Mouse (Mus musculus) heart, postnatal 25 days (tissue): ENCODE measurements around the gene Dnase1. TPM values are rescaled to one million over a fixed set of nuclear protein-coding genes. Genes with fewer than 3 reads are reported as not detected.
"Not testable (repeated sequence)": the region's sequence is repeated elsewhere in the genome, so short reads cannot be mapped to it uniquely, and the experiment has no call there.

Experiments used
- DNase-seq: peaks from one replicate; pipeline ENCODE4 v3.0.0; 2022; ENCODE audit warnings: low spot score
- intact Hi-C: fragments of 180-260 bp; cut with DNase I; formaldehyde crosslinking; loops from one replicate; pipeline ENCODE4 v1.15.1; 2025
- total RNA-seq, 2 experiments: library from RNA; stranded (reverse); gene quantifications; 2 replicates each; pipeline ENCODE4 v1.2.3; 2021

Gene Dnase1
- not detected for total RNA-seq

DNA sequence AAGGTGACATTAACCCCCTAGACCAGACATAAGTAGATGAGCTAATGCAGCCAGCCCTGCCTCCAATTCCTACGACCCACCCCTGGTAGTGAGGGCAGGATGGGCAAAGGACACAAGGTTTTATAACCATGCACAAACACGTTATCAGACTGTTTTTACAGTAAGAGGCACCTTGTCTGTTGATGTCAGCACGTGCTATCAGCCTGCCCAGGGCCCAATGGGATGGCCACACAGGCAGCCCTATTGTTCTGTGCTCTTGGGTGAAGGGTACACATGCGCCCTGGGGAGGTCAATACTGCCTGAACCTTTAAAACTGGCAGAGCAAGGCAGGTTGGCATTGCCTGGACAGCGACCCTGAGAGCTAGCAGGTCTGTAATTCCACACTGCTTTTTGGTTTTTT is at the start of gene Dnase1:
Dnase1 (plus strand) TSS at position 136 of the 400 bp plus-strand sequence.
- intact Hi-C loops = no loop called here
- DNase-seq = no peak

DNA sequence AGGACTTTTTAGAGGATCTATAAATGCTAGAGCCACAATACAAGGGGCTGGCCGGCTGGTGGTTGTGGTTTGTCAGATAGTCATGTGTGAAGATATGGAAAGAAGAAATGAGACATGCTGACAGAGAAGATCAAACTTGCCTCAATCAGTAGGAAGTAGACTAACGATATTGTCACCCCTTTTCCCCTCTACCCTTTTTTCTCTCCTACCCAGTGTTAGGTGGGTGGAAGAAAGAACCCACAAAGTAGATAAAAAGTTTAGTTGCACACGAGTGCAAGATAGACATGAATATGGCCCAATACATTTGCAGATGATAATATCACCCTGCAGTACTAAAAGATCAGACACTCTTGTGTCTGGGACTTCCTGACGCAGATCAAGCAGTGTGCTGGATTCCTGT is 48.3 kb upstream of the Dnase1 start:
- no peak for DNase-seq
- intact Hi-C loops = no loop called here

DNA sequence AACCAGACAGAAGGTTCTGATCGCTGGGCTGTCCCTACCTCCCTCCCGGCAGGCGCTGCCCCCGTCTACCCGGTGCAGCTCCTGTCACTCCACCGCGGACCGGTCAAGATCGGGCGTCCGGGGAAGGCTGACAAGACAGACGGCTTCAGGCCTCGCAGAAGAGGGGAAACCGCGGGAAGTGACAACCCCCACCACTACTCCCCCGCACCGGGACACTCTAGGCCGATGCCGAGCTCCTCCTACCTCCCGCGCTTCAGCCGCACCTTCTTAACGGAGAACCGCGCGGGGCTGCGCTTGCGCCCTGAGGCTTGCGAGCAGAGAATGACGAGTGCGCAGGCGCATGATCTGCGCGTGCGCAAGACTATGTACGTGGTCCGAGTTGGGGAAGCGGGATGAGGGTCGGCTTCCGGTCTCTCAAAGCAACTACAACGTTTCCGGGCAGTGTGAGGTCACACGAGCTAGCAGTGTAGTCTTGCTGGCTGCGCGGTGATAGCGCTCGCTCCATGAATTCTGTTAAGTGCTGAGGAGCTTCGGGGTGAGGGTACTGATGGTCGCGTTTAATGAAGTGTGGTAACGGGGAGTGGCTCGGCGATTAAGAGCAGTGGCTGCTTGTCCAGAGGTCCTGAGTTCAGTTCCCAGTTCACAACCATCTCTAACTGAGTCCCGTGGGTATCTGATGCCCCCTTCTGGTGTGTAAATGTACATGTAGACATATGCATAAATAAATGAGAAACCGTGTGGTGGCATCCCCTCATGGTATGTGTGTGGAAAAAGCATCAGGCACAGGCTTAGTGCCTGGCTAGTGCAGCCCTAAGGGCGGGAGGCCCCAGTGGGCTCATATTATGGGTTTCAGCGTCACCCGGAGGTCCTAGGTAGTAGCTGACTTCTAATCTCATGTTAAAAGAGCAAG is 33.0 kb upstream of the Dnase1 start, which contains the start of gene Slx4:
Slx4 (minus strand) TSS at position 282 of the 910 bp plus-strand sequence.
- intact Hi-C loops = loop anchor here (5.0 kb wide), 2 partner anchors 96 to 156 kb away; partner anchors contain the start of genes 1700037C18Rik, Cluap1 and Zfp174
- peak; percentile 91 for DNase-seq

DNA sequence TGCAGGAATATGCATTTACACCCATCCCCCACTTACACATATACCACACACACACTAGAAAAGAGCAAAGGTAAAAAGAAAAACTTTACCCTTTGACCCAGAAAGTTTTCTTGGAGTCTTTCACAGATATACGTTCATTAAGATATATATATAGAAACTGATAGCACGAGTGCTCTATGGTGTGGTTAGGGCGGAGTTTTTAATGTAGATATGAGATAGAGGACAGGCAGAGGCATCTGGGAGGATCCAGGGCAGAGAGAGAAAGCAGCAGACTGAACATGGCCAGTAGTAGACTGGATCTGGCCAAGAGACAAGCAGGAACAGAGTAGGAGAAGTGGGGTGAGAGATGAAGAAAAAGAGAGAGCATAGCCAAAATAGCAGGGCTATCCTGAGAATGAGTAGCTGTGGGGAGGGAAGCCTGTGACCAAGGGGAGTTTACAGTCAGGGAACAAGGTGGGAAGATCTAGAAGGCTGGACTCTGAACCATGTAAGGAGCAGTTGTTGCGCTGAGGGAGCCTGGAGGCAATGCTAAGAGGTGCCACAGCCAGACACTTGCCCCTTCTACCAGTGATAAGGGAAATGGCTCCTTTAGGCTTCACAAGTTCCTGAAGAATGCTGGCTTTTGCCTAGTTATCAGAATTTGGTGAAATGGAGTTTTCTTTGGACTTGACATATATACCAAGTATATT is 23.7 kb upstream of the Dnase1 start:
- DNase-seq = no peak
- intact Hi-C loops = no loop called here

DNA sequence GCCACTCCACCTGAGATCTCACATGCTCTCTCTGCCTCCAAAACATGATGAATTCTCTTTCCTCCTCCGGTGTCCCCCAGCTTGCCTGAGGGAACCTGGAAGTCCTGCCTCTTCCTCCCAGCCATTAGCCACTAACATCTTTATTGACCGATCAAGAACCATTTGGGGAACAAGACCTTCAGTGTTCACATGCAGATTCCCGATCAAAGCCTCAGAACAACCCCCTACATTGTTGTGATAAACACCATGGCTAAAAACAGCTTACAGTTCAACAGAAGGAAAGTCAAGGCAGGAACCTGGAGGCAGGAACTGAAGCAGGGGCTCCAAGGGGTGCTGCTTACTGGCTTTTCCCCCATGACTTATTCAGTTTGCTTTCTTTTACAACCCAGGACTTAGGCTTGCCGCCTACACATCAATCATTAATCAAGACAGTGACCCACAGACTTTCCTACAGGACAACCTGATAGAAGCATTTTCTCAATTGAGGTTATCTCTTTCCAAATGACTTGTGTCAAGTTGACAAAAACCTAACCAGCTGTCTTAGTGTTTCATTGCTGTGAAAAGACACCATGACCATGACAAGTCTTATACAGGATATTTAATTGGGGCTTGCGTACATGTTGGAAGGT is 22.6 kb upstream of the Dnase1 start:
- no peak for DNase-seq
- intact Hi-C loops = no loop called here

DNA sequence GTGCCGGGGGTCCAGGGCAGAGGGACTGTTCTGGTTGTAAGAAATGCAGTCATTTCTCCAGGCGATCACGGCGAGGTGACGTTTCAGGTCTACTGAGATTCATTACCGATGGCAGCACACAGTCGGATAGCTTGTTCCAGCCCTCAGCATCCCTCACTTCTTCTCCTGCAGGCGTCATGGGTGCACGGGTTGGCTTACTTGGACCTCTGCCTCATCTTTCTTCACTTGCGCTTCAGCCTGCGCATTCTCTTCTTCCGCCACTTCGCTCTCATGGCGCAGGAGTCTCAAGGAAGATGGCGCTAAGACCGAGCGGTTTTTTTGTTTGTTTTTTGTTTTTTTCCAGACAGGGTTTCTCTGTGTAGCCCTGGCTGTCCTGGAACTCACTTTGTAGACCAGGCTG is 20.0 kb upstream of the Dnase1 start:
- intact Hi-C loops, DNase-seq: not testable (repeated sequence)

DNA sequence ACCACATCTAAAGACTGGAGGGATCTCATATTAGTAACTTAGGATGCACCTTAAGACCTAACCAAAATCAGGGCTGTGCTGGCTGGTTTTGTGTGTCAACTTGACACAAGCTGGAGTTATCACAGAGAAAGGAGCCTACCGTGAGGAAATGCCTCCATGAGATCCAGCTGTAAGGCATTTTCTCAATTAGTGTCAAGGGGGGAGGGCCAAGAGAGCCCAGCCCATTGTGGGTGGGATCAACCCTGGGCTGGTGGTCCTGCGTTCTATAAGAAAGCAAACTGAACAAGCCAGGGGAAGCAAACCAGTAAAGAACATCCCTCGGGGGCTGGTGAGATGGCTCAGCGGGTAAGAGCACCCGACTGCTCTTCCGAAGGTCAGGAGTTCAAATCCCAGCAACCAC is 19.3 kb upstream of the Dnase1 start:
- intact Hi-C loops, DNase-seq: not testable (repeated sequence)

DNA sequence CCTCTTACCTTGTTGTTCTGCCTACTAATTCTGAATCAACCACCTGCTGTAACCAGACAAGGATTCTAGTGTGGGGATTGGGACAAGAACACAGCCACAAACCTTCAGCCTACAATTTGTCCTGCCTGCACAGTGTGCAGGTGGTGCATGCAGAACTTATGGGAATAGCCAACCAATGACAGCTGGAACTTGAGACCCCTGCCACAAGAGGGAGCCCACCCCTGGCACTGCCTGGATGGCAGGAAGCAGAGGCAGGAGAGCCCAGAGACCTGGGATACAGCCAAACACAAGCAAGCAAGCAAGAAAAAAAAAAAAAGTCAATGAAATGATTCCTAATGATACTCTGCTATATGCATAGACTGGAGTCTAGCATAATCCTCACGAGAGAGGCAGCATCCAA is 15.5 kb upstream of the Dnase1 start:
- intact Hi-C loops = no loop called here
- DNase-seq = no peak

DNA sequence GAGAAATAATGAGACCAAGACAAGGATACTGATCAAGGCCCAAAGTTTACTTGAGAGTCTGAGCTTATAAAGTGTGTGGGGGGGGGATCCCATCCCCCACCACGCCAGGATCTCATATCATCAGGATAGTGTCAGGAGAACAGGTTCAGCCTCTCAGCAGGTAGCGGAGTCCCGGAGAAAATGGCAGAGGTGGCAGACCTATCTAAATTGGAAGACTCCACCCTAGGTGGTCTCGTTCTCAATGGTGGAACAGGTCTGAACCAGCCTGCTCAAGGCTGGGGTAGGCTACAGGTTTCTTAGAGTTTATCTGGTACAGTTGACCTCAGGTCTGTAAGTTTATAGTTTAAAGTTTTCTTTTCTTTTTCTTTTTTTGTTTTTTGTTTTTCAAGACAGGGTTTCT is 14.0 kb upstream of the Dnase1 start:
- intact Hi-C loops = no loop called here
- no peak for DNase-seq

DNA sequence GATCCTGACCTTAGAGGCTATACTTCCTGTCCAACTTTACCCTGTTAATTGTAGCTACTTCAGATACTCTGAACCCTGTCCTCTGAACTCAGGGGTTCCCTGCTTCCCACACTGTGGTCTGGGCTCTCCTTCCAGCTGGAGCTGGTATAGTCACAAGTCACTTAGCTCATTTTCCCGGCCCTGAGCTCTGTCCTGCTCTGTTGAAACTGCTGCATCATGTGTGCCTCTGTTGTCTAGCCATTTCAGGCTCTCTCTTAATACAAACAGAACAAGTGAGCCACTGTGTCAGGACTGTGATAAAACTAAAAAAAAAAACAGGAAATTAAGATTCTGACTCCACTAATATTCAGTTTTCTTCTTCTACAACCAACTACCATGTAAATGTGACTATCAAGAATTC is 10.1 kb upstream of the Dnase1 start:
- intact Hi-C loops = no loop called here
- DNase-seq = no peak

DNA sequence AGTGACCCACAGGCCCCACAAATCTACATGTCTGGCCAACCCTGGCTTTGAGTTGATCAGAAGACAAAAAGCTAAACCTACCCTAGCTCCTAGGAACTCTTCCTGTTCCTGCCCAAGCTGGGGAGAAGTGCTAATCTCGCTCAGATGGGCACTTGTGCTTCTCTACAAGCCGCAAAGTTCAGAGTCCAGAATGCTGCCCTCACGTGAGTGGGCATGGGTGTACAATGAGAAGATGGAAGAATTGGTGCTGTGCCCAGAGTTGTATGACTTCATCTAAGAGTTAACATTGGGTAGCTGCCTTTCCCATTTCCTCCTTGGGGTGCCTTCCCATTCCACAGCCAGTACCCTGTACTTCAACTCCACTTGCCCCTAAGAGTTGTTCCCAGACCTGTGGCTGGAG is 9.5 kb upstream of the Dnase1 start:
- intact Hi-C loops = no loop called here
- no peak for DNase-seq

DNA sequence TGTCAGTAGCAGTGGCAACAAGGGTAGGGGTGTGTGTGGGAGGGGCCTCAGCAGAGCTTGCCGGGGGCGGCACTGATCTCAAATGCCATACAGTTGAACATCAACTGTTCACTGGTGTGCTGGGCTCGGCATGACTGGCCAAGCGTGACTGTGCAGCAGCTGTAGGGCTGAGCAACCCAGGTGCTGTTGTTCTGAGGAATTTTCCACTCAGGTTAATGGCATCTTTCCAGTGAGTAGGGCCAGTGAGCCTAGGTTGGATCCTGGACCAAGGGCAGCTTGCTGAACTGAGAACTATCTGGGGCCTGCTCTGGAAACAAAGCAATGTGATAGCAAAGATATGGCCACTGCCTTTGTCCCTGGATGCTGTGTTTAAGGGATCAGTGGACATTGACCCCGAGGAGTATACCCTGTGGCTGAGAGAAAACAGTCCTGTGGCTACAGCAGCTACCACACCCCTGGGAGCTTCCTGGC is 7.3 kb upstream of the Dnase1 start:
- no peak for DNase-seq
- intact Hi-C loops = no loop called here

DNA sequence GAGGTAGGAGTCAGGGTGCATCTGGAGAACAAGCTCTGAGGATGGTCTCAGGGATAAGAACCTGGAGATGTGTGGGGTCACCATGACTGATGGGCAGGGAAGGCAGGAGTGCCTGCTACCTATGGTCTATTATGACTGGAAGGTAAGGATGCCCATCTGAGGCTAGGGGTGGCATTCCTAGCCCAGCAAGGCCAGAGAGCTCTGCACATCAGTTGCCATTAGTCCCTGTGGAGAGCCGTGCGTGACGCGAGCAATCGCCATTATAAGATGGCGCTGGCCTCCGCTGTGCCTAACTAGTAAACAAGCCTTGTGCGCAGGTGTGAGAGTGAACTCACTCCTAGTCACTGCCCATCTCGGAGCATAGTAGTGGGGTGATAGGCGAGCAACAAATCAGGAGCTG is 6.2 kb upstream of the Dnase1 start:
- no peak for DNase-seq
- intact Hi-C loops = no loop called here

DNA sequence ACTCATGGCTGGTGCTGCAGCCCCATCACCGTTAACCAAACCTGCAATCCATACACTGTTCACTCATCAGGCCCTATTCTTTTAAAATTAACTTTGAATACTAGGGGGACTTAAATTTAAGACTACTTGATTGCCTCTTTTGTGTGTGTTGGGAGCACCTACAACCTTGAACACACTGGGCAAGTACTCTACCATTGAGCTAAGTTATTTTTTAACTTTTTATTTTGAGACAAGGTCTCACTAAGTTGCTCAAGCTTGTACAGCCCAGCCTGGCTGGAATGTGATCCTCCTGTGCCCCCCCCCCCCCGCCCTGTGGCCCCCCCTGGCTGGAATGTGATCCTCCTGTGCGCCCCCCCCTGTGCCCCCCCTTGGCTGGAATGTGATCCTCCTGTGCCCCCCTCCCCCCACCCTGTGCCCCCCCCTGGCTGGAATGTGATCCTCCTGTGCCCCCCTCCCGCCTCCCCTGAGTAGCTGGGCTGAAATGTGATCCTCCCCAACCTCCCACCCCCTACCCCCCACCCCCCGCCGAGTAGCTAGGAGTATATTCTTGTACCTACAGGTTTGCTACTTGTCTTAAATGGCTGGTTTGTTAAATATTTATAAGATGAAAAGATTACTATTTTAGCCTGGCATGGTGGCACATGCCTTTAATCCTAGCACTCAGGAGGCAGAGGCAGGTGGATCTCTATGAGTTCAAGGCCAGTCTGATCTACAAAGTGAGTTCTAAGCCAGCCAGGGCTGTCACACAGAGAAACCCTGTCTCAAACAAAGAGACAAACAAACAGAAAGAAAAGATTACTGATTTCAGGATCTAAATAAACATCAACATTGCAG is 5.1 kb upstream of the Dnase1 start:
- DNase-seq = no peak
- intact Hi-C loops = no loop called here

DNA sequence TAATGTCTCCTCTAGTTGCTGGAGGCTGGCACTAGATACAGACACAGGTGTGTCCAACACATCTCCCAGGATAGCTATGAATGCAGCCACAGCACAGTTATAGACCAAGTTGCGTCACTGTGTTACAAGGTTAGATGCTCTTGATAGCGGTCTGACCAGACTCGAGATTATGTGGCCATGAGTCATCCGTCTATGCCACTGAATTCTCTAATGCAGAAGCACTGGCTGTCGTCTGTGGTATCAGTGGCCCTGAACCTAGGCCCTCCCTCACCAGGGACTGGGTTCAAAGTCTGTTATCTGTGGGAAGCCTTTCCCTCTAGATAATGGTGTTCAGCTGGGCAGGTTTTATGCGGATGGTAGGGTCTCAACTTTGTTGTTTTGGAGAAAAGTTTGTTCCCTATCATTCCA is 4.4 kb upstream of the Dnase1 start:
- no peak for DNase-seq
- intact Hi-C loops = no loop called here

DNA sequence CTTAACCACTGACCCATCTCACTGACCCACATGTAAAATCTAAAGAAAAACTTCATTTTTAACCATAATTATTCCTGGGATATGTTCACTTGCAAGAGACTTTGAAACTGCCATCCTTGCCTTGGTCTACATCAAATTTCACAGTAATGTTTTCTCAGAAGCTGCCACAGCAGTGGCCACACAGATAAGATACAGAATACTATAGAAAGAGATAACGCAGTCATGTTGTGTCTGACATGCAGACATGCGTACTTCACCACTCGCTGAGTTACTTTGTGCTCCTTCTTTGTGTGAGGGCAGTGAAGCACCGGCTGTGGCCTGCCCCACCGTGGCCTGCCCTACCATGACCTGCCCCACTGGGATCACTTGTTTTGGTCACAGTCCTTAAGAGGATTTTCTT is 2.8 kb upstream of the Dnase1 start:
- intact Hi-C loops = no loop called here

DNA sequence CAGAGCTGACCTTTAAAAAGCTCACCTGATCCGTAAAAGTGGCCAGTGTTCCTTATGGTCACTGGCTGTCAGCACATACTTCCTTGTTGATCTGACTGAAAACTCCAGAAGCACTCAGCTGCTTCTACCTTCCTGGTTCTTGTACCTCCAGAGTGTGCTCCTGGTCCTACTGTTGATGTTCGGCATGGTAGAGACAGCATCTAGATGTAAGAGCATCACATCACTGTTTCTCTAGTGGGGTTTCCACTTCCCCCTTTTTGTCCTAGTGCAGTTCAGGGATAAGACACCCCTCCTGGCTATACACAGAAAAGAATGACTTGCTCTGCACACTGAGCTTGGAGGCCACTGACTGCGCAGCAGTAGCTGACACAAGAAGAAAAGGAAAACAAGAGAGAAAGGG is 2.3 kb upstream of the Dnase1 start:
- DNase-seq = no peak
- intact Hi-C loops = no loop called here

More for the DNA sequence above, 2.8 kb upstream of the Dnase1 start:
- no peak for DNase-seq

DNA sequence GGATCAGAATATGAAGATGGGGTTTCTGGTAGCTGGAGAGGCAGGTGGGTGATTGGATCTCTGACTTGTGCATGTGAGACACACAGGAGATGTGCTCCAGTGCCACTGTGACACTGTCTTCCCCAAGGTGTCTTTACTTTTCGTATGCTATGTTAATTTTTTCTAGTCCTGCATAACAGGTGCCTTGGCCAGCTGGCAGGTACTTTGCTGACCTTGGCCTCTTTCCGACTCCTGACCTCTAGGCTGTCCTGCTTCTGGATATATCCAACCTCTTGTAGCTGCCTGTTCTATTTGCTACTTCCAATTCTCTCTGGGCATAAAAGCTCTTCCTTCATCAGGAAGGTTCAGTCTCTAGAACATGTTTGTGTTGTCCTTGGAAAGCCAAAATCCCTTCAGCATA is 1.2 kb upstream of the Dnase1 start:
- DNase-seq = no peak
- intact Hi-C loops = no loop called here

DNA sequence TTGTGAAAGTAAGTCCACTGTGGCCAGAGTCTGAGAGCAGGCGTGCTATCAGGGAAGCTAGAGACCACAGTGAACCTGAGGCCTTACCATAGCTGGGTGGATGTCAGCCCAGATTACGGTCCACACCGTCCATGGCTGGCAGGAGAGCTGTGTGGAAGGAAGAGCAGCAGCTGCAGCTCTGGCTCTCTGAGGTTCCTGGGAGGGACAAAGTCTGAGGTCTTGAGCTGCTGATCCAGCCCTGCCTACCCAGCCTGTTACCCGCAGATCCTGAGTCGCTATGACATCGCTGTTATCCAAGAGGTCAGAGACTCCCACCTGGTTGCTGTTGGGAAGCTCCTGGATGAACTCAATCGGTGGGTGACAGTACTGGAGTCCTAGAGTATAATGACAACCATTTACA is 948 bp downstream of the Dnase1 start:
- intact Hi-C loops = no loop called here
- no peak for DNase-seq

DNA sequence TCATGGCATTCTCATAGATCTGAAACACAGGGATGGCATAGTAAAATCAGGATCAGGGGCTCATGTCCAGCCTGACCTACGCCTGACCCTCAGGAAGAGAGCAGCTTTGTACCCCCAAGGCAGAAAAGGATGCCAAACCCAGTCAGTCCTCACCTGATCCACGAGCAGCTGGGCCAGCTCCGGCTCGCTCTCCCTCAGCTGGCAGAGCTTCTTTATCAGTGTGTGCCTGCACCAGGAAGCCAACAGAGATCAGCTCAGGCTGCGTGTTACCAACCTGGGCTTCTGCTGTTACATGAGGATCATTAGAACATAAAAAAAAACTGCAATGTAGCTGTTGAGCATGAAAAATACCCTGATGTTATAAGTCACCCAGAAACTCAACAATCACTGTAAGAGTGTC is 3.5 kb downstream of the Dnase1 start:
- intact Hi-C loops = no loop called here
- DNase-seq = no peak
